Comparison of ENCODE assay signal across 7 mouse cellular contexts in genomic region chr15:8627097-8627537, GRCm38 (mm10).
DNase-seq lines count a peak whose midpoint lies in the region; ATAC-seq and TF ChIP-seq lines count a peak whose summit lies in the region.

No protein-coding gene starts in this region.

- no peaks in the 10 kb centered on the region for H3K4me1 ChIP-seq in intestine, postnatal 0 days (replicated peaks; ENCODE audit: control insufficient read depth, insufficient read depth, low read length)

- peak overlapping the region; percentile 93 for H3K4me2 ChIP-seq in intestine, postnatal 0 days (replicated peaks; ENCODE audit: low read depth)

- peak; percentile 52 to 54 for DNase-seq in adrenal gland, adult 18-20 months (ENCODE audit: low spot score in 2 of 2)
- peak; percentile 79 for DNase-seq in embryo, embryonic 11 days
- DNase-seq in left cerebral cortex, postnatal 36 days (ENCODE audit: low spot score in 2 of 2), result peak; percentile 62 to 71
- DNase-seq in mesoderm, embryonic 11.5 days (ENCODE audit: low read depth, low spot score), result peak; percentile 83
- DNase-seq in right cerebral cortex, postnatal 25 days, result peak; percentile 74

- H3K9me3 ChIP-seq in intestine, postnatal 0 days (ENCODE audit: control insufficient read depth), result no peaks in the 10 kb centered on the region

- intact Hi-C loops in left cerebral cortex, postnatal 36 days (cut with DNase I), result loop anchor here (5.0 kb wide), 1 partner anchor 70 kb away; no protein-coding TSS in a partner anchor

- no peak overlapping the region for H3K27ac ChIP-seq in intestine, postnatal 0 days (ENCODE audit: low read depth, low read length)

- no peaks in the 10 kb centered on the region for H3K36me3 ChIP-seq in intestine, postnatal 0 days (ENCODE audit: control insufficient read depth, insufficient read depth)

- peaks cover 8% of the 10 kb centered on the region; the same call in 1 of the 2 replicates for H3K27me3 ChIP-seq in intestine, postnatal 0 days (replicated peaks; ENCODE audit: control insufficient read depth, insufficient read depth, low read length)

- H3K9ac ChIP-seq in intestine, postnatal 0 days (ENCODE audit: low read depth, low read length), result peak overlapping the region; percentile 26; the same call in 1 of the 2 replicates

- peak; percentile 74 for ATAC-seq in granulocyte monocyte progenitor cell, adult 5-6 weeks (replicated peaks; ENCODE audit: poor library complexity, severe bottlenecking)
- ATAC-seq in intestine, postnatal 0 days, result peak; percentile 61; the same call in 1 of the 2 replicates

- peak; percentile 89 for TF ChIP-seq CTCF in intestine, postnatal 0 days (IDR thresholded peaks at IDR 0.05; ENCODE audit: low read depth)

- WGBS in intestine, postnatal 0 days, result 4% methylated on average over 15 of the region's 15 CpGs

- H3K4me3 ChIP-seq in intestine, postnatal 0 days (ENCODE audit: low read depth, low read length), result peak overlapping the region; percentile 45
